Mouse (Mus musculus) heart, adult 2 months (tissue): ENCODE data around the gene Rps6kc1.

Experiments
- CTCF ChIP-seq: fragments of 200-600 bp; IDR thresholded peaks from 2 replicates; pipeline ENCODE4 v1.8.1; 2022; ENCODE audit warnings: antibody characterized with exemption, mild to moderate bottlenecking, moderate library complexity
- POLR2A ChIP-seq: fragments of 200-500 bp; IDR thresholded peaks from 2 replicates; pipeline ENCODE4 v1.6.1; 2011; ENCODE audit warnings: mild to moderate bottlenecking, low read depth, low read length, control low read depth; ENCODE audit not compliant: insufficient read depth

DNA sequence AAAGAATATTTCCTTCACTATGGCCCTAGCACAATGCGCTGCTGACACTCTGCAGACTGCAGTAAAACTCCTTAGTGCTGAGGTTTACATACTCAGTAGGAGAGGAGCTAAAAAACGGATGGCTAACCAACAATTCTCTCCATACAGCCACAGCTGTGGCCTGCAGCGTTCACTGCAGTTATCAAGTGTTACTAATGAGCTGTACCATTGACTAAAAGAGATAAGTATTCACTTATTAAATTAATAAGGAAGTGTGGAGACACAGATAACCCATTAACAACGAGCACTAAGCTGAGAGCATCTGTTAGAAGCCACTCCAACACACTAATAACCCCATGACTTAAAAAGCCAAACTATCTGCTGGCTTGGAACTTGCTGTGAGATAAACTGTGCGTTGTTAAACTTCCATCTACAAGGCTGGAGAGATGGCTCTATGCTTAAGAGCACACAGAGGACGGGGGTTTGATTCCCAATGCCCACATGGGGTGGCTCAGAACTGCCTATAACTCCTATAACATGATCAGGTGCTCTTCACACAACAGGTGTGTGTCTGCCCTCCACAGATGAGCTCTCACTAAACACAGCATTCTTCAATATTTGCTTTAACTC lies 17.9 kb downstream of the Rps6kc1 start:
- TF ChIP-seq CTCF, result no peak
- no peak for TF ChIP-seq POLR2A
